ENCODE assay signal across 24 mouse cellular contexts in the genomic region with DNA sequence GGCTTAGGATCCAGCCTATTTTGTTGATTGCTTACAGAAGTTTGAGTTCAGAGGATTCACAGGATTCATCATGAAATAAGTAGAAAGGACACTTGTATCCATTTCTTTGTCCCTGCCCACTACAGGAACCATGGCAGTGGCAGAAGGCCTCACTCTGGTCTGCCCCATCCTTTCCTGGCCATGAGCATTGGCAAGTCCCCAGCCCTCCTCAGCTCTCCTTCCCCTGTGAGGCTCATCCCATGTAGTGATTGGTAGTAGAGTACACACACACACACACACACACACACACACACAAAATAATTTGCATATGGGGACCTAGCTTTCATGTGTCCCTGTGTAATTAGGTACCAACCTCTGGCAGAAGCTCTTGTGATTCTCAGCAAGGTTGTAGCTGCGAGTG.
DNase-seq lines count a peak whose midpoint lies in the region; ATAC-seq and TF ChIP-seq lines count a peak whose summit lies in the region.
"Had no signal": no experiment of that assay in that cellular context is flagged by ENCODE, and none has a peak within 500 bp of the region (broad histone marks: within the 10 kb centered on the region; RNA-seq: fewer than 3 reads in every experiment).

No protein-coding gene starts in this region.

- no peaks in the 10 kb centered on the region for H3K27me3 ChIP-seq in midbrain, postnatal 0 days (ENCODE audit: insufficient read depth, low read length)
- no peaks in the 10 kb centered on the region for H3K27me3 ChIP-seq in midbrain, embryonic 10.5 days (ENCODE audit: low read depth, poor library complexity, severe bottlenecking)
- H3K27me3 ChIP-seq: embryonic facial prominence, embryonic 12.5 days; embryonic facial prominence, embryonic 15.5 days; hindbrain, embryonic 13.5 days; Patski had no signal

- H3K4me2 ChIP-seq in midbrain, postnatal 0 days (ENCODE audit: low read depth, low read length, poor library complexity, severe bottlenecking) = no peak overlapping the region
- H3K4me2 ChIP-seq: embryonic facial prominence, embryonic 12.5 days; embryonic facial prominence, embryonic 15.5 days; heart, embryonic 11.5 days; hindbrain, embryonic 13.5 days had no signal

- H3K4me1 ChIP-seq in midbrain, postnatal 0 days (ENCODE audit: insufficient read depth, low read length) = no peaks in the 10 kb centered on the region
- no peaks in the 10 kb centered on the region for H3K4me1 ChIP-seq in midbrain, embryonic 10.5 days
- H3K4me1 ChIP-seq in olfactory bulb, adult 2 months (ENCODE audit: control insufficient read depth, insufficient read depth, low read length) = peaks cover 26% of the 10 kb centered on the region
- H3K4me1 ChIP-seq: hindbrain, embryonic 13.5 days had no signal

- H3K27ac ChIP-seq in layer of hippocampus, adult 2 months = peak overlapping the region; percentile 80
- H3K27ac ChIP-seq in midbrain, postnatal 0 days (ENCODE audit: low read depth, low read length) = 0 out of 2 replicates have a peak overlapping the region, but pooled peaks have one; percentile 26
- H3K27ac ChIP-seq in midbrain, embryonic 10.5 days (replicated peaks) = no peak overlapping the region
- peak overlapping the region; percentile 54 for H3K27ac ChIP-seq in olfactory bulb, adult 2 months (ENCODE audit: insufficient read depth, low read depth, low read length)
- H3K27ac ChIP-seq: embryonic facial prominence, embryonic 12.5 days; embryonic facial prominence, embryonic 15.5 days; gastrocnemius, adult 2 months; hindbrain, embryonic 13.5 days had no signal

- H3K36me3 ChIP-seq in midbrain, postnatal 0 days (ENCODE audit: insufficient read depth, low read length) = no peaks in the 10 kb centered on the region
- no peaks in the 10 kb centered on the region for H3K36me3 ChIP-seq in midbrain, embryonic 10.5 days
- H3K36me3 ChIP-seq: embryonic facial prominence, embryonic 12.5 days; embryonic facial prominence, embryonic 15.5 days; G1E; hindbrain, embryonic 13.5 days had no signal

- H3K4me3 ChIP-seq in layer of hippocampus, adult 2 months = no peak overlapping the region
- no peak overlapping the region for H3K4me3 ChIP-seq in midbrain, postnatal 0 days (ENCODE audit: low read depth, low read length)
- H3K4me3 ChIP-seq in midbrain, embryonic 10.5 days = no peak overlapping the region
- no peak overlapping the region for H3K4me3 ChIP-seq in olfactory bulb, adult 2 months (ENCODE audit: insufficient read depth, low read depth, low read length)
- H3K4me3 ChIP-seq: embryonic facial prominence, embryonic 12.5 days; embryonic facial prominence, embryonic 15.5 days; gastrocnemius, adult 2 months; hindbrain, embryonic 13.5 days had no signal

- no peaks in the 10 kb centered on the region for H3K9me3 ChIP-seq in midbrain, postnatal 0 days (ENCODE audit: low read length)
- no peaks in the 10 kb centered on the region for H3K9me3 ChIP-seq in midbrain, embryonic 10.5 days (replicated peaks)
- H3K9me3 ChIP-seq: embryonic facial prominence, embryonic 12.5 days; embryonic facial prominence, embryonic 15.5 days; hindbrain, embryonic 13.5 days had no signal

- WGBS in midbrain, postnatal 0 days = 76% methylated on average over 1 of the region's 1 CpGs
- 85% methylated on average over 1 of the region's 1 CpGs for WGBS in midbrain, embryonic 10.5 days
- WGBS in olfactory bulb, adult 2 months = 70% methylated on average over 1 of the region's 1 CpGs

- DNase-seq in cerebellum, postnatal 10 days = peak; percentile 41 to 49
- DNase-seq in cerebellum, adult 11 months = no peak
- no peak for DNase-seq in layer of hippocampus, adult 2 months (ENCODE audit: low spot score in 2 of 2)
- DNase-seq in layer of hippocampus, postnatal 36 days = no peak
- DNase-seq in midbrain, postnatal 0 days (ENCODE audit: low spot score) = no peak
- DNase-seq in midbrain, embryonic 10.5 days (ENCODE audit: low spot score) = no peak
- DNase-seq: adrenal gland, postnatal 10 days; adrenal gland, postnatal 36 days; B cell, adult 2 months; cerebellum, adult 11-12 months; cerebellum, adult 9-10 months; forebrain, postnatal 0 days; gastrocnemius, adult 2 months; gastrocnemius, postnatal 14 days; heart, adult 11 months had no signal

- no peak for TF ChIP-seq POLR2A in olfactory bulb, adult 2 months (IDR thresholded peaks at IDR 0.05; ENCODE audit: insufficient read depth, low read depth, low read length)

- no peak overlapping the region for H3K9ac ChIP-seq in midbrain, postnatal 0 days (replicated peaks; ENCODE audit: low read length, poor library complexity, severe bottlenecking)
- H3K9ac ChIP-seq: embryonic facial prominence, embryonic 12.5 days; embryonic facial prominence, embryonic 15.5 days; forebrain, postnatal 0 days; hindbrain, embryonic 13.5 days had no signal

- TF ChIP-seq CTCF in layer of hippocampus, adult 2 months (conservative IDR thresholded peaks at IDR 0.05) = no peak
- TF ChIP-seq CTCF in midbrain, postnatal 0 days (IDR thresholded peaks at IDR 0.05) = no peak
- no peak for TF ChIP-seq CTCF in olfactory bulb, adult 2 months (IDR thresholded peaks at IDR 0.05; ENCODE audit: insufficient read depth, low read depth, low read length)

- ATAC-seq in midbrain, postnatal 0 days (ENCODE audit: low FRiP score) = no peak
- ATAC-seq: forebrain, embryonic 14.5 days; inflammation-experienced regulatory T-cells, adult 6 months; Patski had no signal

Comparison
In these comparisons a context has a peak if more than half of its experiments do, and no peak if none do; other contexts are left out.
1. DNase-seq: peak in cerebellum, postnatal 10 days (2 of 2); none in cerebellum, adult 11 months (single experiment), layer of hippocampus, adult 2 months (0 of 2), layer of hippocampus, postnatal 36 days (0 of 2), midbrain, postnatal 0 days (single experiment) and midbrain, embryonic 10.5 days (single experiment).